Mouse (Mus musculus): Measurements from ENCODE around the gene Gm14085. TPM values are rescaled to one million over a fixed set of nuclear protein-coding genes. Genes with fewer than 3 reads are reported as not detected.
"Not testable (repeated sequence)": the region's sequence is repeated elsewhere in the genome, so short reads cannot be mapped to it uniquely, and the experiment has no call there.

The Gm14085 gene
- polyA plus RNA-seq, 1 experiment = 3.1 TPM

DNA sequence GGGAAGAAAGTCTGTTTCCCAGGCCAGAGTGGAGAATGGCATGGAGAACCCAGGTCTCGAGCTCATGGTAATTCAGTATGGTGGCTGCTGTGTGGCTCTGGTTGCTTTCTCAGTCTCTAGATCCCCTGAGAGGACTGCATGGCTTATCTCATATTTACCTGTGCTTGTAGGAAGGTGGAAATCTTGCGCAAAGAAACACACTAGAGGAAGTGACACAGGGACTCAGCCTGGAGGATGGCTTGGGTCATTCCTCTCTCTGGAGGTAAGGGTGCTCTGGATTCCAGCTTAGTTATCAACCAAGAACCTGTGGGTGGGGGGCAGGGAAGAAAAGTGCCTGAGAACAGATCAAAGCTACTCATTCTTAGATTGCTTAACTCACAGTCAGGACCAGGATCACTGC, 1.9 kb downstream of the Gm14085 start:
- Histone ChIP-seq H3K36me3 (ENCODE audit: control insufficient read depth, insufficient read depth, low read length) (no peaks in the 10 kb centered on the region), H3K4me3 (ENCODE audit: extremely low read depth, insufficient read depth, insufficient read length) (no peak overlapping the region), H3K27me3 (ENCODE audit: control insufficient read depth, insufficient read depth, low read length) (no peaks in the 10 kb centered on the region), H3K27ac (ENCODE audit: insufficient read depth, low read length) (no peak overlapping the region), H3K4me1 (ENCODE audit: control insufficient read depth, insufficient read depth, insufficient read length) (no peaks in the 10 kb centered on the region; the same call in 1 of the 2 replicates)
- WGBS = 92% methylated on average over 2 of the region's 2 CpGs
- TF ChIP-seq POLR2A (IDR thresholded peaks at IDR 0.05; ENCODE audit: low read depth, low read length) (no peak), CTCF (IDR thresholded peaks at IDR 0.05; ENCODE audit: extremely low read depth, insufficient read depth, insufficient read length, insufficient replicate concordance) (no peak)
- no peak for DNase-seq (ENCODE audit: low read depth in 1 of 2, low spot score in 2 of 2)

DNA sequence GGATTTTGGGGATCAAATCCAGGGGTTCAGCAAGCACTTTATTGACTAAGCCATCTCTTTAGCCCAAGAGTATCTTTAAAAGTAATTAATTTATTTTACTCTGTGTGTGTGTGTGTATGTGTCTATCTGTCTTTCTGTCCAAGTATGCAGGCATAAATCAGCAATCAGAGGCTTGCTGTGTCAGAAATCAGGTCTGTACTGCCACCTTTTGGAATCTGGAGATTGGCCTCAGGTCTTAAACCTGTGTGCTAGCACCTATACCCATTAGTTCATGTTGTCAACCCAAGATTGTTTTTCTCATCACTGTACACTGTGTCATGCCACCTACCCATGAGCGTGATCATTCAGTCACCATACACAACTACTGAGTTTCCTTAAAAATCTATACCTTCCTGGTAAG, 45.0 kb downstream of the Gm14085 start:
- H3K4me1 ChIP-seq (ENCODE audit: control insufficient read depth, insufficient read depth, insufficient read length); H3K36me3 ChIP-seq (ENCODE audit: control insufficient read depth, insufficient read depth, low read length); H3K27ac ChIP-seq (ENCODE audit: insufficient read depth, low read length); H3K4me3 ChIP-seq (ENCODE audit: extremely low read depth, insufficient read depth, insufficient read length); H3K27me3 ChIP-seq (ENCODE audit: control insufficient read depth, insufficient read depth, low read length); DNase-seq (ENCODE audit: low read depth in 1 of 2, low spot score in 2 of 2): not testable (repeated sequence)
- WGBS = 90% methylated on average over 1 of the region's 1 CpGs

DNA sequence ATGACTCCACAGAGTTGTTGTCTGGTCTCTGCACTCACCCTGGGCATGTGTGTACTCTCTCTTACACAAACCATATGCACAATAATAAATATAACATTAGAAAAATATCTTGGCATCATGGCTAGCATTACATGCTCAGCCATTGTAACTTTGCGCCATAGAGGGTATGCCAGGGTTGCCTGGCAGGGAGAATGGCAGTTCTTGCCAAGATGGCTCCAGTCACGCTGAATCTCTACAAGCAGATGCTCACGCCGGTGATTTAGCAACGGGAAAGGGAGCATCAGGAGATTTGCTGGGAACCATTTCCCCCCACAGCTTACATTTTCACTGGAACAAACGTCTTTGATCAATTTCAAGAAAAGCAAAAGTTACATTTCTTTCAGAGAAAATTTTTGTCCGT, 46.5 kb downstream of the Gm14085 start:
- H3K4me3 ChIP-seq (ENCODE audit: extremely low read depth, insufficient read depth, insufficient read length) = no peak overlapping the region
- no peaks in the 10 kb centered on the region for H3K27me3 ChIP-seq (ENCODE audit: control insufficient read depth, insufficient read depth, low read length)
- no peaks in the 10 kb centered on the region for H3K36me3 ChIP-seq (ENCODE audit: control insufficient read depth, insufficient read depth, low read length)
- WGBS = 86% methylated on average over 7 of the region's 7 CpGs
- TF ChIP-seq POLR2A (IDR thresholded peaks at IDR 0.05; ENCODE audit: low read depth, low read length) = no peak
- TF ChIP-seq CTCF (IDR thresholded peaks at IDR 0.05; ENCODE audit: extremely low read depth, insufficient read depth, insufficient read length, insufficient replicate concordance) = no peak
- H3K4me1 ChIP-seq (ENCODE audit: control insufficient read depth, insufficient read depth, insufficient read length) = no peaks in the 10 kb centered on the region
- H3K27ac ChIP-seq (ENCODE audit: insufficient read depth, low read length) = no peak overlapping the region
- no peak for DNase-seq (ENCODE audit: low read depth in 1 of 2, low spot score in 2 of 2)

DNA sequence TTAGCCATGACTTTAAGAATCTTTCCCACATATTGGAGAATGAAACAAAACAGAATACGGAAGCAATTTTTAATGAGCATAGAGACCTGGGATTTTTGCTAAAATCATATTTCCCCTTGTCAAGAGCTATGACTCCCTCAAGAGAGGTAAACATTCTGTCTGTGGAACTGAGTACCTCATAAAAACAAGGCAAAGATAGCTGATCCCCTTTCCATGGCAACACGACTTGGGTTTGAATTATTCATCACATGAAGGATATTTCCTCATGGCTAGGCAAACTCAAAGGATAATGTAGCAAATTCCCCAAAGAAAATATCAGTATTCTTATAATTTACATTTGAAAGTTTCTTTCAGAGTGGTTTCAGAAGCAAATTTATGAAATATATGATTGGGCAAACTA, 47.0 kb downstream of the Gm14085 start:
- TF ChIP-seq CTCF (IDR thresholded peaks at IDR 0.05; ENCODE audit: extremely low read depth, insufficient read depth, insufficient read length, insufficient replicate concordance) = no peak
- TF ChIP-seq POLR2A (IDR thresholded peaks at IDR 0.05; ENCODE audit: low read depth, low read length) = no peak
- DNase-seq (ENCODE audit: low read depth in 1 of 2, low spot score in 2 of 2) = no peak
- no peak overlapping the region for H3K4me3 ChIP-seq (ENCODE audit: extremely low read depth, insufficient read depth, insufficient read length)
- no peaks in the 10 kb centered on the region for H3K4me1 ChIP-seq (ENCODE audit: control insufficient read depth, insufficient read depth, insufficient read length)
- no peak overlapping the region for H3K27ac ChIP-seq (ENCODE audit: insufficient read depth, low read length)
- no peaks in the 10 kb centered on the region for H3K27me3 ChIP-seq (ENCODE audit: control insufficient read depth, insufficient read depth, low read length)
- H3K36me3 ChIP-seq (ENCODE audit: control insufficient read depth, insufficient read depth, low read length) = no peaks in the 10 kb centered on the region
- 79% methylated on average over 2 of the region's 2 CpGs for WGBS

DNA sequence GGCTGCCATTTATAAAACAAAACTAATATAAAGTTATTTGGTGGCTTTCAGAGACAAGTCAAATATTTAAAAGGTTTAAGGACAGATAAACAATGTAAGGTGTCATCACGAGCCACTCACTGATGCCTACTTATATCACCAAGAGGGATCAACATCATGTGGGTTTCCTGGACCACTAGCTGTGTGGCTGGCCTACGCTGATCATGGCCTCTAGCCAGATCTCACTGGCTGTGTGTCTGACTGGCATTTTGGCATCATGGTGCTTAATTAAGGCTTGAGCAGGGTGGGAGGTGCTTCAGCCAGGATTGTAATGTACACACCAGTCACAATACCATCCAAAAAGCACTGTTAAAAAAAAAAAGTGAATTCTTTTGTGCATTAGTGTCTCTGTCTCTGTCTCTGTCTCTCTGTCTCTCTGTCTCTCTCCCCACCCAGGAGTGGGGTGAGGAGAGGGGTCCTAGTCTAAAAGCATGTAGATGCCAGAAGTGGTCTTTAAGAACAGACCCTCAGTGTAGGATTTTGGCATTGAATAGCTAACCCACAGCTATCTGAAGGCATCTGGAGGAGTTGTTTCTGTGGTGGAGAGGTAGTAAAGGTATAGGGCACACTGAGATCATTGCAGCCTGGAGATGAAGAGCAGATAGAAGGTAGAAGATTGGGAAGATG, 47.5 kb downstream of the Gm14085 start:
- Histone ChIP-seq H3K4me1 (ENCODE audit: control insufficient read depth, insufficient read depth, insufficient read length) (no peaks in the 10 kb centered on the region), H3K36me3 (ENCODE audit: control insufficient read depth, insufficient read depth, low read length) (no peaks in the 10 kb centered on the region), H3K4me3 (ENCODE audit: extremely low read depth, insufficient read depth, insufficient read length) (no peak overlapping the region), H3K27me3 (ENCODE audit: control insufficient read depth, insufficient read depth, low read length) (no peaks in the 10 kb centered on the region), H3K27ac (ENCODE audit: insufficient read depth, low read length) (no peak overlapping the region)
- no peak for DNase-seq (ENCODE audit: low read depth in 1 of 2, low spot score in 2 of 2)
- TF ChIP-seq CTCF (IDR thresholded peaks at IDR 0.05; ENCODE audit: extremely low read depth, insufficient read depth, insufficient read length, insufficient replicate concordance) = no peak
- TF ChIP-seq POLR2A (IDR thresholded peaks at IDR 0.05; ENCODE audit: low read depth, low read length) = no peak
- 67% methylated on average over 2 of the region's 2 CpGs for WGBS

DNA sequence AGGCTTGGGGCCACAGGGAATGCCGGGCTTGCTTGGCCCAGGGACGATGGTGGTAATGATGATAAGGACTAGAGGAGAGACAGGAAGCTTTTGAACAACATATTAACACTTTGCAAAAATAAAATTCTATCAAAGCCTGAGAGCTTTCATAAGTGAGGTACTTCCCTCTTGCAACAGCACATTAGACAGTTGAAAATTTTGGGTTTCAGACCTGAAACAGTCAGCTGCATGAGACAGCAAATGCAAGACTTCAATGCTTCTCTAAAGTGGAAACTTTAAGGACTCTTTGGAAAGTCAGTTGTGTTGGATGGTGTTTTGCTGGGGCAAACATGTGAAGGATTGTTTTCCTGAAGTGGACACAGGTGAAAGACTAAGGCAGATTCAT, 48.1 kb downstream of the Gm14085 start:
- H3K36me3 ChIP-seq (ENCODE audit: control insufficient read depth, insufficient read depth, low read length) = no peaks in the 10 kb centered on the region

DNA sequence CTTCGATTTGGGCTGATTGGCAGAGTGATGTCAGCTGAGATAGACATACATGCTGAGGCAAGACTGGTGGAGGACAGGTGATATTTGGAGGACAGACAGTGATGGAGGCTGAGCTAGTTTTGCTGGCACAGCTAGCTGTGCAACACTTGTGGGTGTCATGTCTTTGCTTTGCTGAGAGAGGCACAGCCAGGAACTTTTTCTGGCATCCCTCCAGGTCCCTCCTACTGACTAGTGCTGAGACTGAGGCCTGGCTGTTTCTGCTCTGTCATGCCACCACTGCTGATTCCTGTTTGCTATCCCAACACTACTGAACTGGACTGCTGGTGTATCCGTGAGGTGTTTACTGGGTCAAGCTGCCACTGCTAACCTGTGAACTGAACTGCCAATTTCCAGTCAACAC, 48.6 kb downstream of the Gm14085 start:
- no peaks in the 10 kb centered on the region for H3K27me3 ChIP-seq (ENCODE audit: control insufficient read depth, insufficient read depth, low read length)
- WGBS = 81% methylated on average over 2 of the region's 2 CpGs
- no peak overlapping the region for H3K27ac ChIP-seq (ENCODE audit: insufficient read depth, low read length)
- no peak overlapping the region for H3K4me3 ChIP-seq (ENCODE audit: extremely low read depth, insufficient read depth, insufficient read length)
- no peaks in the 10 kb centered on the region for H3K4me1 ChIP-seq (ENCODE audit: control insufficient read depth, insufficient read depth, insufficient read length)
- no peak for DNase-seq (ENCODE audit: low read depth in 1 of 2, low spot score in 2 of 2)
- H3K36me3 ChIP-seq (ENCODE audit: control insufficient read depth, insufficient read depth, low read length) = no peaks in the 10 kb centered on the region
- TF ChIP-seq CTCF (IDR thresholded peaks at IDR 0.05; ENCODE audit: extremely low read depth, insufficient read depth, insufficient read length, insufficient replicate concordance) (no peak), POLR2A (IDR thresholded peaks at IDR 0.05; ENCODE audit: low read depth, low read length) (no peak)

More for the DNA sequence above, 48.1 kb downstream of the Gm14085 start:
- TF ChIP-seq CTCF (IDR thresholded peaks at IDR 0.05; ENCODE audit: extremely low read depth, insufficient read depth, insufficient read length, insufficient replicate concordance) (no peak), POLR2A (IDR thresholded peaks at IDR 0.05; ENCODE audit: low read depth, low read length) (no peak)
- no peaks in the 10 kb centered on the region for H3K27me3 ChIP-seq (ENCODE audit: control insufficient read depth, insufficient read depth, low read length)
- no peak for DNase-seq (ENCODE audit: low read depth in 1 of 2, low spot score in 2 of 2)
- H3K4me3 ChIP-seq (ENCODE audit: extremely low read depth, insufficient read depth, insufficient read length) = no peak overlapping the region
- H3K27ac ChIP-seq (ENCODE audit: insufficient read depth, low read length) = no peak overlapping the region
- H3K4me1 ChIP-seq (ENCODE audit: control insufficient read depth, insufficient read depth, insufficient read length) = no peaks in the 10 kb centered on the region
- WGBS = 74% methylated on average over 2 of the region's 2 CpGs
